Mouse (Mus musculus): Measurements from ENCODE around the gene Aqp8. TPM values are rescaled to one million over a fixed set of nuclear protein-coding genes. Genes with fewer than 3 reads are reported as not detected.

Gene Aqp8
- total RNA-seq (2015; ENCODE audit: low replicate concordance) (not detected in 2 replicates), total RNA-seq (2017; ENCODE audit: low replicate concordance) (not detected in 2 replicates)

DNA sequence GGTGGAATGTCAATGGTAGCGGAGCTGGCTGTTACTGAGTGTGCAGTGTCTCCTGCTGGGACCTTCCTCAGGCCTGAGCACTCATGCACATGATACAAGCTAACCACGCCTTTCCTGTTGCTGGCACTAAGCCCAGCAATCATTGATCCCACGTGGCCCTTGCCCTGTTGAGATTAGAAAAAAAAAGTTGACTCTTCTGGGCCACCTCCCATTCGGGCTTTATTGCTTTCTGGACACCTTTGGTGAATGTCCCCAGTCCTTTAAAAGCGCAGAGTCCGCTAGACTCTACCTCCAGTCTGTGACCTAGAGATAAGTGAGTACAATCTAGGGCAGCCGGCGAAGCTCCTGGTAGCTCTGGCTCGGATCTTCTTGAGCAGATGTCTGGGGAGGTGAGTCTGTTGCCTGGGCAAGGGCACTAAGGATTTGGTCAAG, at the start of gene Aqp8:
Gene Aqp8 (plus strand): TSS at position 222 of the 432 bp plus-strand sequence.
- peak; percentile 79 for ATAC-seq (replicated peaks; ENCODE audit: low FRiP score, poor library complexity, severe bottlenecking)

DNA sequence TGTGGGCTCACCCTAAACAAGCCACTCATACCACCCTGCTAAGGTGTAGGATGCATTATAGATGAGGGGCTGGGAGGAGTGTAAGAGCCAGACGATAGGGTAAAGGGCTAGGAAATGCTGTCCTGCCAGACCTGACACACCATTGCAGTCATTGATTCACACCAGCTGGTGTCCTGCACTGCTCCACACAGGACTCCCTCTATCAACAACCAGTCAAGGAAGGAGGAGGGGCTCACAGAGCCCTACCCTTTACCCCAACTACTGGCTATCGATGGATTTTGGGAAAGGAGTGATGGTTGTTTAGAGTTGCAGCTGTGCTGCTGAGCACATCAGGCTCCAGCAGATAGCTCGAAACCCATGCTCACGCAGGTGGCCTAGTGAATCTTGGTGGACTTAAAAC, 45.3 kb upstream of the Aqp8 start:
- ATAC-seq (replicated peaks; ENCODE audit: low FRiP score, poor library complexity, severe bottlenecking) = no peak

DNA sequence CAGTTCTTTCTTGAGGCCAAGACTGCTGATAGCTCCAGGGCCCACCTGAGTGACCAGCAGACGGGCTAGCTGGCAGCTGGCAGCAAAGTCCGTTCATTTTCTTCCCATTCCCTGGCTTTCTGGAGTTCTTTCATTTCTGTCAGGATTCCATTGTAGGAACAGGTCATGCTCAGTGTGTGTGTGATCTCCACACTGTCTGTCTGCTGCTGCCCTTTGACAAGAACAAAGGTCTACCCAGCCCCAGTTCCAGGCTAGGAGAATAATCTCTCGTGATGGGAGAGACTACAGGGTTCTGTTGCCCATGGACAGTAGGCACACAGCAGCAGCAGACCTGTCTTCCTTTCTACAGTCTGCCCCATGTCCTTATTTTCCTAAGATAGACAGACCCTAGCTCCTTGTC, 44.4 kb upstream of the Aqp8 start:
- no peak for ATAC-seq (replicated peaks; ENCODE audit: low FRiP score, poor library complexity, severe bottlenecking)

DNA sequence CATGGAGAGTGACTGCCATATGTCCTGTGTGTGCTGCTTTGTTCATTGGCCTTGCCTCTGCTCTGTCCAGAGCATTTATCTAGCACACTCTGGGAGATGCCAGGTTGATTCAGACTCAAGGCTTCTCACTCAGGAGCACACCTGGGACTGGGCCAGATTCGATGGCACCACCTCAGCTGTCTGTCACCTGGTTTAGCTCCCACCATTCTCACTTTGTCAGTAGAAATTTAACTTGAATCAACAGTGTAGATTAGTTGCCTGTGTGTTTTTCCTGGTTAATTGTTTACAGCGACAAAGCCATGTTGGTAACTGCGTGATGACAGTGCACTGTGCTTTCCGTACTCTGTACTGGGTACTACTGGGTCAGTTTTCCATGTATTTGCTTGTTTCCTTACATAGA, 42.1 kb upstream of the Aqp8 start:
- ATAC-seq (replicated peaks; ENCODE audit: low FRiP score, poor library complexity, severe bottlenecking) = no peak

DNA sequence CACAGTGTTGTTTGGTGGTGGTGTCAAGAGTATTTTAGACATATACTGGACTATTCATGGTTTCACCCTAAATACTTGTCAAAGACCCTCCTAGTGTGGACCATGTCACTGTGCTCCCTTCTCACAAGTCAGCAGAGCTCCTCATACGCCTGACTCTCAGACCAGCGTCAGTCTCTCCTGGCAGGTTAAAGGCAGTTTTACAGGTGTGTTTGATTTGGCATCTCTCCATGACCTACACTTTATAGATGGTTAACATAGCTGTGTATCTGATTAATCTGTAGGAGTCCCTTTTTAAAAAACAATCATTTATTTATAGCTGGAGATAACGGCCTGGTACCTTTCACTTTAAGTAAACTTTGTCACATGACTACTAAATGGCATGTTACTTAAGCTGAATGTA, 40.1 kb upstream of the Aqp8 start:
- ATAC-seq (replicated peaks; ENCODE audit: low FRiP score, poor library complexity, severe bottlenecking) = no peak

DNA sequence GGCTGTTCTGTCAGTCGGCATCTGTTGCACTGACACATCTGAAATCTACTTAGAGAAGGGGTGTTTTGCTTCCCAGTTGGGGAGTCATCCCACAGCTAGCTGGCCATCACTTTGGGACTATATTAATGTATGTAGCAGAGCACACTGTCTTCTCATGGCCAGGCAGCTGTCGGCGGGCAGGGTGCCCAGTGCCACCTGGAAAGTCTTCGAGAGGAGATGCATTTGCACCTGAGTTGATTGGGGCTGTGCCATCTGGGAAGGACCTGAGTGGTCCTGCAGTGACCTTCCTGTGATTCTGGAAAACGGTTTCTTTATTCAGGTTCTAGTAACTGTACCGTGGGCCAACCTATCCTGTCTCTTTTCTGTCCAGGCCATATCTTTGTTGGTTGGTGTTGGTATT, 37.8 kb upstream of the Aqp8 start:
- no peak for ATAC-seq (replicated peaks; ENCODE audit: low FRiP score, poor library complexity, severe bottlenecking)

DNA sequence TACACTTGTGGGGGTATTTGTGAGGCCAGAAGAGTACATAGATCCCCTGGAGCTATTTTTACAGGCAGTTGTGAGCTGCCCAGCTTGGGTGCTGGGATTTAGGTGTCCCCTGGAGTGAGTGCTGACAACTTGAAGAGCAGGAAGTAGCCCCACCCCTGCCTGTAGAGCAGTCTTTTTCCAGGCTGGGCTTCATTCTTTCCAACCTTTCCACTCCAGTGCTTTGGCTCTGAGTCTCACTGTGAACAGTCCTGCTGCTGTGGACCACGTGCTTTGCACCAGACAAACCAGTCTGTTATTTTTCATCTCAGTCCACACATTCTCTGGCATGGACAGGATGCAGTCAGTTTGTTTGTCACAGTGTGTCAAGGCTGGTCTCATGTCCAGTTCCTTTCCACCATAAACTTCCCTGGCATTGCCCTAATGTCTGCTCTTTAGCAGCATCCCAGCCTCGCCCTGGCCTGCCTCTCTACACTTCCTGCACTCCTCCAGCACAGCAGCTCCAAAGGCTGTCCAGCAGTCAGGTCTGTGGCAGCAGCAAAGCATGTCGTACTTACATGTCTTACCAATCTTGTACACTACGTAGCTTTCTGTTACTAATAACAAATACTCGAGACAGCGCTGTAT, 36.8 kb upstream of the Aqp8 start:
- ATAC-seq (replicated peaks; ENCODE audit: low FRiP score, poor library complexity, severe bottlenecking) = no peak

DNA sequence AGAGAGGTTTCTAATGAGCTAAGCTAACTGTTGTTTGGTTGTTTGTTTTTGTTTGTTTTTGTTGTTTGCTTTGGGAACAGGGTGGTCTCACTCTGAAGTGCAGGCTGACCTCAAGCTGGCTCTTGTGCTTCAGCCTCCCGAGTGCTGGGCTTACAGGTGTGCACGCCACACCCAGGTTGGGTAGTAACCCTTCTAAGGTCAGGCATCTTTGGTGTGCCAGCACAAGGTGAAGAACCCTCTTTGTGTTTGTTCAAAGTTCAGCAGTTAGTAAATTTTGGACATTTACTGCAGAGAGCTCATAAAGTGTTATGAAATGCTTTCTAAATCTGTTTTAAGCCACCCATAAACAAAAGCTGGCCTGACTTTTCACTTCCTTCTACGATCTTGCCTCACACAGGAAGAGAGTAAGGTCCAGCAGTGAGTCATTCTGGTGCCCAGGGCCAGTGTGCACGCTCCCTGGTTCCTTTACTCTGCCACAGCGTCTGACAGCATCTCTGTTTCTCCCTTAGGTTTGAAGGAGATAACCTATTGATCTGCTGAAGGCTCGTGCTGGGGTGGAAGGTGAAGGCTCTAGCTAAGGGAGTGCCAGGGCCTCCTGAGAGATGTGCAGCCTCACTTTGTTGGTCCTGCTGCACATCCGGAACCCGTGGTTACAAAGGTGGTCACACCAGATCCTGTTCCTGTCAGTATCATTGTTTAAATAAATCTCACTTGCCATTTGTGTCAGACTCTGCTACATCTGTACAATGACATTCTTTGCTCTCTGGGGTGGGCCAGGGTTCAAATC, 32.3 kb upstream of the Aqp8 start:
- no peak for ATAC-seq (replicated peaks; ENCODE audit: low FRiP score, poor library complexity, severe bottlenecking)

DNA sequence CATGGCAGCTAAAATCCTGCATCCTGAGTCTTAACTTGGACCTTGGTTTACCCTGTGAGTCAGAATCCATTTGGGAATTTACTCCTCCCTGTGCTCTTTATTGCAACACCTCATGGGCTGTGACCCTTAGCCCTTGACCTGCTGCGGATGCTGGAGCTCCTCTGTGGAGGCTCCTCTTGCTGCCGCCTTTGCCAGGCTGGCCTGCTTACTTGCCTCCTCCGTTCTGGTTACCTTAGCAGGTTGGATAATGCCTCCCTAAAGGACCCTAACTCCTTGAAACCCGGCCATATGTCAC, 31.7 kb upstream of the Aqp8 start:
- ATAC-seq (replicated peaks; ENCODE audit: low FRiP score, poor library complexity, severe bottlenecking) = no peak

DNA sequence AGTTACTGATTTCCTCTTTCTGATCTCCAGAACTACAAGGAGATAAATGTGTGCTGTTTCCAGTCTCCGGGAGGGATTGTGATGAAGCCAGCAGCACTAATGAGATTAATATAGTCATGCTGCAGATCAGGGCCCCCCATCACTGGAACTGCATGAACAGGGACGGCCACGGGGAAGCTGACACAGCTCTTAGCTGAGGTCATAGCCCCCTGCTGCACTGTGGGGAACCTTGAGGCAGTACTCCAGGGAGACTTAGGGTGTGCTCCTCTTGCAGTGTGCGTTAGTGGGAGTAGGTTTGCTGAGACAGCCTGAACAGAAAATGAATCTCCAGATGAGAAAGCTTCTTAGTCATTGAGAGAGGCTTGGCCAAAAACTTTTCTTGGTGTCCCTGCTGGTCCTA, 30.9 kb upstream of the Aqp8 start:
- no peak for ATAC-seq (replicated peaks; ENCODE audit: low FRiP score, poor library complexity, severe bottlenecking)

DNA sequence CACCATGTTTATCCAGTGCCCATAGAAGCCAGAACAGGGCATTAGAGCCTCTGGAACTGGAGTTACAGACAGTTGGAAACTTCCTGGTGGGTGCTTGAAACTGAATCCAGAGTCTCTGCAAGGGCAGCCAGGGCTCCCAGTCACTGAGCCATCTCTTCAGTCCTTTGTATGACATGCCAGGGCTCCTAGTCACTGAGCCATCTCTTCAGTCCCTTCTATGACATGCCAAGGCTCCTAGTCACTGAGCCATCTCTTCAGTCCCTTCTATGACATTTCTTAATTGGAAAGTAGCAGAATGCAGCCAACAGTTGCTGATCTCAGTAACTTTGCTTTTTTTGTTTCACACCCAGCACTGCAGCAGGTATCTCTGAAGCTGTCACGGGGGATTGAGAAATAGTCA, 20.0 kb upstream of the Aqp8 start:
- no peak for ATAC-seq (replicated peaks; ENCODE audit: low FRiP score, poor library complexity, severe bottlenecking)

DNA sequence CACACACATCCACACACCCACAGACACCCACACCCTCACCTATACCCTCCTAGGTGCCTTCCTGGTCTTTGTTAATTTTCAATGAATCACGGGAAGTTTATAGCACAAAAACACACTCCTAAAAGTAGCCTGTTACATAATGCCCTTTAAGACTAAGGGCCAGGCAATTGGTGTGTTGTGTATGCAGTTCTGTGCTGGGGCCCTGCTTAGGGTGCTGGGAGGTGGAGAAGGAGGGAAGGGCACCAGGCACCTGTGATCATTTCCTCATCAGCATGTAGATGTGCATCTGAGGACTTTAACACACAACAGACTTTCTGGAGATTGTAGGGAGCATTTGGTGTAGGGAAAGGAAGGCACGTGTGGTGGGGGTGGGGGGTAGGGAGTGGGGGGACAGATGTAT, 13.3 kb upstream of the Aqp8 start:
- ATAC-seq (replicated peaks; ENCODE audit: low FRiP score, poor library complexity, severe bottlenecking) = no peak

DNA sequence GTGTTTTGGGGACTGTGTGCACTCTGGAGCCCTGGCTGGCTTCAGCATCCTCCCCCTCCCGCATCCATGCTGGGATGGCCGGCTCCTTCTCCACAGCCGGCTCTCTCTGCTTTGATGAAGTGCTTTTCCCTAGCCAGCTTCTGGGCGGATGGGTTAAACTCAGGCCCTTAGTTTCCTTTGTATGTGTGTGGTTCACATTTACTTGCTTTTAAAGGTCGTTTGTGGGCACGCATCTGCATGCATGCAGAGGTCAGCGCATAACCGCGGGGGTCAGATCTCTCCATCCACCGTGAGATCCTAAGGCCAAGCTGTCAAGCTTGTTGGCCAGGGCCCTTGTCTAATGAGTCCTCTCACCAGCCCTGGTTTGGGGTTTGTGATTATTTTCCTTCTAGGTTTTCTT, 12.4 kb upstream of the Aqp8 start:
- ATAC-seq (replicated peaks; ENCODE audit: low FRiP score, poor library complexity, severe bottlenecking) = no peak

DNA sequence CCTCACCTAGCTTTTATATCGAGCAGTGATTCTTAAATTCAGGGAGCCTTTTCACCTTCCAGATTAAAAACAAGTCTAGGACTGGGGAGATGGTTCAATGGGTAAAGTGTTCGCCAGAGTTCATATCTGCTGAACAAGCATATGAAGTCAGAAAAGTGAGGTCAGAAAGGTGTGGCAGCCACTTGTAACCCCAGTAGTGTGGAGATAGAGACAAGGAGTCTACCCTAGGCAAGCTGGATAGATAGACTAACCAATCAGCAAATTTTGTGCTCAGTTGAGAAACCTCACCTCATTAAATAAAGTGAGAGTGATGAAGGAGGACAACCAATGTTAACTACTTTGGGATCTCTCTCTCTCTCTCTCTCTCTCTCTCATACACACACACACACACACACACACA, 11.6 kb upstream of the Aqp8 start:
- ATAC-seq (replicated peaks; ENCODE audit: low FRiP score, poor library complexity, severe bottlenecking) = no peak

DNA sequence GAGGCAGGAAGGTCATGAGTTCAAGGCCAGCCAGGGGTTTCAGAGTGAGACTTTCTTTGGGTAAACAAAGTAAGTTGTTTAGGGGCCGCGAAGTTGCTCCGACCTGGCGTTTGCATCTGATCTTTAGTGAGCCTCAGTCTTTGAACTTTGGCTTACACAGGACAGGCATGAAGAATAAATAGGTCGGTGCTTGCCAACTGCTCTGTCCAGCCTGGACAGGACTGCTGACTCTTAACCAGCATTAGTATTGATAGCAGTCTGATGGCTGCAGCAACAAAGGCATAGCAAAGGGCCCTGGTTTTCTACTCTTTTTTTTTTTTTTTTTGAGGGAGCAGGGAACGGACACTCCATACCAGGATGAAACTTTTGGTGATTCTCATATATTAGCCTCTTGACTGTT, 9.5 kb upstream of the Aqp8 start:
- ATAC-seq (replicated peaks; ENCODE audit: low FRiP score, poor library complexity, severe bottlenecking) = no peak

DNA sequence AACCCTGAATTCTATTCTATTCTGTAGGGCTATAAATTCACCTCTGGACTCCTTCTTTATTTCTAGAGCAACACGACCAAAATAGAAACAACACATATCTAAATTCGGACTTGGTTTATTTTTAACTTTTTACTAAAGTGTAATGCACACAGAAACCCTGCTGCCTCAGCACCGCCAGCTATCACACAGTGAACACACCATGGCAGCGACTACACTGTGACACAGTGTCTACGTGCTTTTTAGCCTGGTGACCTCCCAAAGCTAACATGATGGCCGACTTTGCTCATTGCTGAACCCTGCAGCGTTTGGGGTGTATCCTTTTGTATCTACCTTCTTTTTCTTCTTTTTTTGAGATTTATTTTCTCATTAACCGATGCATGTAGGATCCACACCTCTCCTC, 9.0 kb upstream of the Aqp8 start:
- ATAC-seq (replicated peaks; ENCODE audit: low FRiP score, poor library complexity, severe bottlenecking) = no peak

DNA sequence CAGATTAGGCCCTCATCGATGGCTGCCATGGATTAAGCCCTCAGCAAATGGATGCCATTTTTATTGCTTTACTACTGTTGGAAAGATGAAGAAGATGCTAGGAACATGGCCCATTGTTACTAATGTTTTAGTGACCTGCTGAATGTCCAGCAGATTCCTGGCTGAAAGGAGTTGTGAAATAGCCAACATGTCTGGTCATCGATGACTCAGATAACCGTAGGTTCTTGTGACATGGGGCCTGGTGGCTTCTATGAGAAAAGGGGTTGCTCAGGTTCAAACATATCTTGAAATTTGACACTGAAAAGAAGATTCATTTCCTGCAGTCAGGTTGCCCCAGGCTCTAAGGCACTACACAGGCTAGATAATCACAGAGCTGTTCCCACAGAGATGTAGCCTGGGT, 7.0 kb upstream of the Aqp8 start:
- no peak for ATAC-seq (replicated peaks; ENCODE audit: low FRiP score, poor library complexity, severe bottlenecking)

DNA sequence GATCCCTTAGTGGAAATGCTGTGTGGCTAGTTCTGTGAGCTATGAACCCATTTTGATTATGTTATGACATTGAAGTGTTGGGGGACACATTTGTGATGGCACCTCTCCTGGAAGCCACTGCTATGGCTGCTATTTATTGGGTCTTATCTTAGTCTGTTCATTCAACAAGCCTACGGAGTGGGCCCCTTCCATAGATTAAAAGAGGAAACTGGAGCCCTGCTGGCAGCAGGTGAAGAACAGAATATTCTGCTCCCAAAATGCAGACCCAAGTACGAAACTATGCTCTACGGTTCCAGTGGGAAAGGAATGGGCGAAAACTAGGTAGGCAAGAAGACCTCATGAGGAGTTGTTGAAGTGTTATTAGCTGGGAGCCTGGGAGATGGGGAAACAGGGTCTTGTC, 3.8 kb upstream of the Aqp8 start:
- no peak for ATAC-seq (replicated peaks; ENCODE audit: low FRiP score, poor library complexity, severe bottlenecking)

DNA sequence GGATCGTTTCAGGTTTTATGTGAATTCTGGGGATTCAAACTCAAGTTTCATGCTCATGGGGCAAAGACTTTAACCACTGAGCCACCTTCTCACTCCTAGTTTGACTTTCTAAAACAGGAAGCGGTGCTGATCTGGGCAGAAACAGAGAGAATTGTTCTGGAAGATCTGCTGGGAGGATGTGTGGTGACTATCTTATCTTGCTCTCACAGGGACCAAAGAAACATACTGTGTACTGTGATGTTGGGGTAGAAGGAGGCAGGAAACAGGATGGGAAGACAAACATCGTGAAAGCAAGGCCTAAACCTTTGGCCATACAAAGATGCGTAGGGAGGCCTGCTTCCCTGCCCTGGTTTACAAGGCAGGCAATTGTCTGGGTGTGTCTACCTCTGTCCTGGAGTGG, 2.8 kb upstream of the Aqp8 start:
- ATAC-seq (replicated peaks; ENCODE audit: low FRiP score, poor library complexity, severe bottlenecking) = peak; percentile 27; the same call in 1 of the 2 replicates

DNA sequence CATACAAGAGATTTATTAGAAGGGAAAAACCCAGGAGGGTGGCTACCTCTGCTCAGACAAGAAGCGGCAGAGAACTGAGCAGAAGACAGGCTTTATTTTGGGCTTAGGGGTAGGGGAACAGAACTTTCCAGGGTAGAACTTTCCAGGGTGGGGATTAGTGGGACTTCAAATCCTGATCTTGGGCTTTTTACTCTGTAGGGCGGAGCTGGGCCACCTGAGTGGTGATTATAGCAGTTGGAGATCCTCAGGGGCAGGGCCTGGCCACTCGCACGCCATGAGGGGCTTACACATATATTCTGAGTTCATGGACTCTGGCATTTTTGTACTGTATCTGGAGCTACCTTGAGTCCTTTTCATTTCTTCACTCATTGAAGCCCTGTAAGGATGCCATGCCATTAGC, 775 bp upstream of the Aqp8 start:
- no peak for ATAC-seq (replicated peaks; ENCODE audit: low FRiP score, poor library complexity, severe bottlenecking)

DNA sequence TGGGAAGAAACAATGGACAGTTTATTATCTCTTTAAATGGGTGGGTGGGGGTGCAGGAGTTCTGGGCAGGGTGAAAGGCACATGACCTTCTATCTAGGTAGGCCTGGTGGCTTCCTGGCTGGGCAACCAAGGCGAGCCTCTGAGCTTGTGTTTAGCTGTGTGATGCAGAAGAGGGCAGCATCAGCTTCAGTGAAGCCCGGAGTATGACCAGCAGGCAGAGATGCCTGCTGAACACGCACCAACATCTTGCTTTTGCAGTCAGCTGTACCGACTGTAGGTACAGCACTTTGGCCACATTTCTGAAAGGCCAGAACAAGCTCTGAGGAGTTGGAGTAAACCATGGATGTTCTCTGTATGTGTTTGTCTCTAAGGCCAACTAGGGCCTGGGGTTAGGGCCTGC, 1.5 kb downstream of the Aqp8 start:
- ATAC-seq (replicated peaks; ENCODE audit: low FRiP score, poor library complexity, severe bottlenecking) = no peak
